Mouse (Mus musculus) cortical plate, adult 2 months (tissue): ENCODE data around the gene Smpdl3b.
"Not testable (repeated sequence)": the region's sequence is repeated elsewhere in the genome, so short reads cannot be mapped to it uniquely, and the experiment has no call there.

ENCODE experiments used
- CTCF ChIP-seq: fragments of 200-500 bp; IDR thresholded peaks from 2 replicates; pipeline ENCODE4 v1.5.1; 2011; ENCODE audit warnings: mild to moderate bottlenecking, control low read depth, low read length; ENCODE audit not compliant: insufficient read depth; ENCODE audit errors: extremely low read depth
- POLR2A ChIP-seq: fragments of 200-500 bp; IDR thresholded peaks from 2 replicates; pipeline ENCODE4 v1.6.1; 2011; ENCODE audit warnings: mild to moderate bottlenecking, low read length, control low read depth; ENCODE audit not compliant: insufficient read depth; ENCODE audit errors: extremely low read depth

DNA sequence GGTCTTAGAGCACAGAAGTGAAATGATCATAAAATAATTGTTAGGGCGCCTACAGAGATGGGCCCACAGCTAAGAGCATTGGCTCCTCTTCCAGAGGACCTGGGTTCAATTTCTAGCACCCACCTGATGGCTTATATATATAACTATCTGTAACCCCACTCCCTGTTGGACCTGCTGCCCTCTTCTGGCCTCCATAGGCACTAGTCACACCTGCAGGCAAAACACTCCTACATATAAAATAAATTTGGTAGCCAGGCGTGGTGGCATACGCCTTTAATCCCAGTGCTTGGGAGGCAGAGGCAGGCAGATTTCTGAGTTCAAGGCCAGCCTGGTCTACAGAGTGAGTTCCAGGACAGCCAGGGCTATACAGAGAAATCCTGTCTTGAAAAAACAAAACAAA, 6.1 kb upstream of the Smpdl3b start:
- not testable (repeated sequence) for TF ChIP-seq CTCF, POLR2A
